Mouse (Mus musculus) right cerebral cortex, postnatal 14 days (tissue): ENCODE measurements around the gene Rad51b.

Source experiments
- DNase-seq: peaks from one replicate; pipeline ENCODE4 v3.0.0; 2022

Rad51b gene

DNA sequence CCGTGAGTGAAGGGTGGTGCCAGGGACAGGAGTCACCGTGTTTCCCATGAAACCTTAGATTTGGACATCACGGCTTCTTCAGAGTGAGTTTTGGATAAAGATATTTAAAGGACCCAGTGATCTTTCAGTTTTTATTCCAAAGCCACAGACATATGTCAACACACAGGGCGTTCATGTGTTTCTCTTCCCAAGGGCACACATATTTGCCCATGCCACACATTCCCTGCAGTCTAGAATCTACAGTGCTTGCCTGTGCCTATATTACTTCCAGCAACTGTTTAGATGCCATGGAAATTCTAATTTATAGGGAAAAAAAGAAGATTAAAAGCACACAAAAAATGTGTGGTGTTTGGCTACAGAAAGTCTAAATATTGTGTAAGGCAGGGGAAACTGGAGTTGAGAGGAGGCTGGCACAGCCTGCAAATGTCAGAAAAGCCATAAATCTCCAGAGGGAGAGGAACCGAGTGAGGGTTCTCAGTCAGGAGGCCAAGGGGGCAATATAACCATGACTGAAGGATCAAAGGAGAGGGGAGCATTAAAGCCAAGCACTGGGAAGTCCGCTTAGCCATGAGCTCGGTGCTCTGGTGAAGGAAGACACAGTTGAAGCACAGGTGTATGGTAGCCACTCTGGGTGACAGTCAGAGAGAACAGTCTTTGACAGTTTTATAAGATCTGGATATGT is 367.0 kb downstream of the Rad51b start:
- no peak for DNase-seq

DNA sequence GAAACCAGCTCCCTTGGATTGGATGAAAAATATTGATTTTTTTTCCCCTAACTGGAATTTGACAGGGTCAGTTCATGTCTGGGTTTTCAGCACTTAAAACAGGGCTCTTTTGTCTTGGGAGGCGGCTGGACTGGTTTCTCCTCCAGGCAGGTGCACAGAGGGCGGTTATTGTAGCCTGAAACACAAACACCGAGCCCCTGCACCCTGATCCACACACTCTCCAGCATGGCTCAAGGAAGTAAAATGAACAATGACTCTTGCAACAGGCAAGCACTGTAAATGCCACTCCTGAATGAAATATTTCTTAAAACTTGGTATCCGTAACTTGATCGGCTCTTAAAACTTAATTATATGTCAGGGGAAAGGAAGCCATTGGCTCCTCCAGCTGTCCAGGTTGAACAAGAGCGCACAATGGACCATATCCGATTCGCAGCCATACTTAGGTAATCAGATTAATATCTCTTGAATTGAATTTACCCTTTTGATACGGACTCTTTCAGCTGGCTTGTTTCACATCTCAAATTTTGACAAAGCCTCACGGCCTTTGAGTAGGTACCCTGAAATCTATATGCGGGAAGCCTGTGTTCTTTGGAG is 377.9 kb downstream of the Rad51b start:
- no peak for DNase-seq

DNA sequence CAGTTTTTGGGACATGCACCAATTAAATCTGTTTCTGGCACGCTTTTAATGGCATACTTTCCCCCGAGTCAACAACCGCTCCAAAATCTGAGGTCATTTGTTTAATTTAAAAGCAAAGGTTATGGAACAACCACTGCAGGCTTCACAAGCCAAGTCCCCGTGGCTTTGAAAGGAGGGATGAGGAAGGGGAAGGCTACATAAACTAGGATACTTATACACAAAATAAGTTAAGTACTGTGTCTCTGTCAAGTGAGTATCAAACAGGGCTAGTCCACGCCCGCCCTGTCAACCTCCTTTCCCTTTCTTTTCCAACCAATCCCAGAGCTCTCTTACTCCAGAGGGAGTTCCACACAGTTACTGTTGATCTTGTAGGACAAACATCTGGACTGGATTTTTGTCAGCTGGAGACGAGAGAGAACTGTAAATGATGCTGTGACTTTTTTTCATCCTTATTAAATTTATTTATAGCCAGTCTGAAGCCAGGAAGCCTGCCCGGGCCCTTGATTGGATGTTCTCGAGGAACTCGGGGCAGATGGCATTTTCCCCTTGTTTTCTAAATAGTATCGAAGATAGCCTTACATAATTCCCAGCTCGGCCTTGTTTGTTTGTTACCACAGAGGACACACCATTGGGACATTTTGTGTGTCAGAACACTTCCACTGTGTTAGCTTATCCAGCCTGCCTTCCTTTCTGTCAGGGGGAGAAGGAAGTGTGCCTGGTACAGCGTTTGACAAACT is 378.5 kb downstream of the Rad51b start:
- DNase-seq: no peak

DNA sequence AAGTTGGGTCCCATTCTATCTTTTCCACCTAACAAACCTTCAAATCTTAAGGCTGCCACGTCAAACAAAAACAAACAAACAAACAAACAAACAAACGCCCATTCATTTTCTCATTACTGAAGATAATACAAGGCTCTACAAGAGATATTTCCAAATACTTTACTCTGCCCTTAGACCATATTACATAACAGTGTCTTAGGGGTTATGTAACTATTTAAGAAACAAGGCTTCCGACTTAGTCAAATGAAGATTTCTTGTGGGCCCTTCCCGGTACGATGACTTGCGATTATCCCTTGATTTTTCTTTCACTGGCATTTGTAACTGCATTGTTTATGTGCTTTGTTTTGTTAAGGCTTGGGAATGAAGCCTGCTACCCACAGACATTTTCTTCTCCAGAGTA is 379.2 kb downstream of the Rad51b start:
- DNase-seq: no peak

DNA sequence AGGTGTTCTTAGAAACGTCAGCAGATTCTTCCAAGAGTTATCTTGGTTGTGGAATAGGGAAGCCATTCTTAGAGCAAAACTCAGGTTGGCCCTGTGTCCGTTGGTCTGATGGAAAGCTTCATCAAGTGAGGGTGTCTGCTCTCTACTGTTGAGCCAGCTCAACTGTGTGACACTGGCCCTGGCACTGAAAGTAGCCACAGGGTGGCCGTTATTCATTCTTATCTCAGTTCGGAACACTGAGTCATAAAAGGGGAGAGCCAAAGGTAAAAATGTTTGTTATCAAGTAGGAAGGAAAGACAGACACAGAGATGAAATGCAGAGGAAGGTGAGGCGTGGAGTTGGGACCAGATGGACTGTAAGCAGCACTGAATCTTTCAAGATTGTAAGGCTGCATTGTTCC is 379.8 kb downstream of the Rad51b start:
- no peak for DNase-seq

DNA sequence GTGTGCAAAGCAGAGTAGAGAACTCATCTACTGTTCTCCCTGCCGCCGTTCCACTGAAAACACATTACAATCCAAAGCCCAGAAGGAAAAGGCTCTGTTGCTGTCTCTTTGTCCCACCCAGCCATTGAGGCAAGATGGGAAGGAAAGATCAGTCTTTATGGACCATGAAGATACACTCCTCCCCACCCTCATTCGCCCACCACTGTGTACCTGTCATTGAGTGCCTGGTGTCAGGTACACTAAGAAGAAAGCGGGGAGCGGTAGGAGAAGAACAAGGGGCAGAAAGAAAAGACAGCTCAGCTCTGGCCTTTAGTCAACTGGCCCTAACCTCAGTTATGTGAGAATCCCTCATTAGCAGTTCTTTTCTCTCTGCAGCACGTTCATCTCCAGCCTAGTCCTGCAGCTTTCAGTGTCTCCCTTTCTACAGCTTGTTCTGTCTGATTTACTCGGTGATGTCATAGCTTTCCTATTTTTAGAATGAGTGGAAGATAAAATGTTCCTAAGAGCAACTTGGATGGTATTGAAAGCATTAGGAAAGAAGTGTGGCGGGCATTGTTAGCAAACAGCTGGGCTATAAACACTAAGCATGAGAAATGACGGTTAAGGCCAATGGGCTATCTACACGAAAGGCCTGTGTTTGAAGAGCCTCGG is 382.3 kb downstream of the Rad51b start:
- no peak for DNase-seq

DNA sequence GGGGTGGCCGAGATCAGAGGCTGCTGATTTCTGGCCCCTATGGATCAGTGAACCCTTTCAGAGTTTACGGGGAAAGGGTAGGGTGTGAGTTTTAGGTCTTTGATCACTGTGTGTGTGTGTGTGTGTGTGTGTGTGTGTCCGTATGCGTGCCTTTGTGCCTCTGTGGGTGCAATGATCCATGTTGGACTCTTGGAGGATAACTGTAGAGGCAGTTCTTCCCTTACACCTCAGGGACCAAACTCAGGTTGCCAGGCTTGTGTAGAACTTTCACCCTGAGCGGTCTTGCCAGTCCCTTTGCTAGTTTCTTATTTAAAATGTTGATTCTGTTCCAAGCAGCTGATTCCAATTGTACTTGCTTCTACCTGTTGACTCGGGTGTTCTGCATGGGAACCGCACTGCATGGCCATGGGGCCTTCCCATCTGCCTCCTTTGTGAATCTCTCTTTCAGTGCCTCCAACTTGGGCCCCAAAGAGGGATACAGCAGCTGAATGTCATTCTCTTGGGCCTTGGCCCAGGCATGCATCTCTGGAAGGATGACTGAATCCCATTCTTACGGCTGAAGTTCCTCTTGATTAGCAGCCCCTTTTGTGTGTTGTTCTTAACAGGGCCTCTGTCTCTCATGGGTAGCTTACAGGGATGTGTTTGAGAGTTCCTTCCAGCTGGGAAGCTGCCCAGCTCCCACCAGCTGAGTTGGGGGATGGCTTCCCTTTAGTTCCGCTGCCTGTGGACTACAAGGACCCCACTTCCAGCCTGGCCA is 383.0 kb downstream of the Rad51b start:
- DNase-seq: peak; percentile 21

DNA sequence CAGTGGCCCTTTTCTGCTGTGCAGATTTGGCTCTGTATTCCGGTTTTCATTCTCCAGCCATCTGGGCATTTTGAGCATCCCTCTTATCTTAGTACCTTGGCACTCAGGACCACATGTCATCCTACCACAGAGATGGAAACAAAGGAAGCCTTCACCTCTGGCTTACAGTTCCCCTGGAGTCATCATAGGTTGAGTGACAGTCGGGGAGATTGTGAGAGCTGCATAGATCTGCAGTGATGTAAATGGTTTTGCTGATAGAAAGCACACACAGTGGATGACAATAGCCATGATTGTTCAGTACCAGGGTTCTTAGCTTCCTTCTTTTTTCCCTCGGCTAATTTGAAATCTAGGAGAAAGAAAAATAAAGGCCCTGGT is 383.6 kb downstream of the Rad51b start:
- DNase-seq: no peak

DNA sequence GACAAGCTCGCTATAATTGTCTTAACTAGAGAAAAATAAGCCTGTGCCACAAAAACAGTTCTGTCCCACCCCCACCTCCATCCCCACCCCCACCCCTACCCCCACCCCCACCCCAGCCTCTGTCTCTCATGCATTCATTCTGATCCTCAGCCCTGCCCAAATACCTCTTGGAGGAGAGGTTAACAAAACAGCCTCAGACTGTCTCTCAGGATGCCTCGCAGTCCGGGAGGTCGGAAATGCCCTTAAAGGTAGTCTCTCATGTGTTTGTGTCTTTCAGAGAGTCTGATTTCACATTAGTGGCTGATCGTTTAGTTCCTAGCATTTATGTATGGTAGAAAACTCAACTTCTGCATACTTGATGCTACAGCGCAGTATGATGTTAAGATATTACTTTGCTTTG is 384.5 kb downstream of the Rad51b start:
- DNase-seq: no peak

DNA sequence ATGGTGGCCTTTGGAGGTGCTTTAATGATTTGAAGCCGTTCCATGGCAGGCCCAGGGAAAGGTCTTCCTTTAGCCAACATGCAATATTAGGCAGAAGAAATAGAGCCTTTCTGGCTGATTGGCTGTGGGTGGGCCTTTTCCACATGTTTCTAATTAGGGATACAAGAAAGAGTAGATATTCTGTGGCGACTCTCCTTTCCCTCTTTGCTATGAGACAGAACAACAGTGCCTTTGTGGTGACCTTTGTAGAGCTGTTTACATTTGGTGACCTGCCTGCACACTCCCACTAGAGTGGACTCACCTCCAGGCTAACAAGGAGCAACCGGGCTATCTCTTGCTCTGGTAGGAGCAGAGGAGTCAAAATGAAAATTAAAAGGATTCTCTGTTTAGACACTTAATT is 386.3 kb downstream of the Rad51b start:
- no peak for DNase-seq

DNA sequence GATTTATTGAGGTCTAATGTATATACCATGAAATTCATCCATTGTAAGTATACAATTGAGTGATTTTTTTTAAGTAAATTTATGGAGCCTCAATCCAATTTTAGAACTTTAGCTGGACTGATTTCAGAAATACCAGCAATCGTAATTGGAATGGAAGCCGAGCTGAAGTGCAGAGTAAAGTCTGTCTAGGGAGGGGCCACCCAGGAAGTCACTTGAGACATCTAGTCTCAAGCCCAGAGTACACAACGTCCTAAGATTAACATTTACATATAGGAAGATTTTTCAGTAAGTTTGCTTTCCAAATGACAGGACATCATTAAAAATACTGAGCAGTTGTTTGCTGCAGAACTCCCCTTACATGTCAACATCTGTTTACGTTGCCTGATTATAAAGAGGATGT is 386.7 kb downstream of the Rad51b start:
- no peak for DNase-seq

DNA sequence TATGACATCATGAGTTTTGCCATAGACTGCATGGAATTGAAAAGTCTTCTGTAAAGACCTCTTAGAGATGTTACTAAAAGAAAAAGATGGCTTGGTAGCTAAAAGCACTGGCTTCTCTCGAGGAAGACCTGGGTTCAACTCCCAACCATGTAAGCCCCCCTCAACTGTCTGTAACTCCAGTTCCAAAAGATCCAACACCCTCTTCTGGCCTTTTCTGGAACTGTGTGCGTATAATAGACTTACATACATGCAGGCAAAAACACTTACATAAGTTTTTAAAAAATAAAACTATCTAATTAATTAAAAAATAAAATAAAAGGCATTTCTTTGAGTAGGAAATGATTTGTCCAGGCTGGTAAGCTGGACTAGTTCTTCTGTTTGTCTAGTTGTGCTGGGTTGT is 387.3 kb downstream of the Rad51b start:
- no peak for DNase-seq

DNA sequence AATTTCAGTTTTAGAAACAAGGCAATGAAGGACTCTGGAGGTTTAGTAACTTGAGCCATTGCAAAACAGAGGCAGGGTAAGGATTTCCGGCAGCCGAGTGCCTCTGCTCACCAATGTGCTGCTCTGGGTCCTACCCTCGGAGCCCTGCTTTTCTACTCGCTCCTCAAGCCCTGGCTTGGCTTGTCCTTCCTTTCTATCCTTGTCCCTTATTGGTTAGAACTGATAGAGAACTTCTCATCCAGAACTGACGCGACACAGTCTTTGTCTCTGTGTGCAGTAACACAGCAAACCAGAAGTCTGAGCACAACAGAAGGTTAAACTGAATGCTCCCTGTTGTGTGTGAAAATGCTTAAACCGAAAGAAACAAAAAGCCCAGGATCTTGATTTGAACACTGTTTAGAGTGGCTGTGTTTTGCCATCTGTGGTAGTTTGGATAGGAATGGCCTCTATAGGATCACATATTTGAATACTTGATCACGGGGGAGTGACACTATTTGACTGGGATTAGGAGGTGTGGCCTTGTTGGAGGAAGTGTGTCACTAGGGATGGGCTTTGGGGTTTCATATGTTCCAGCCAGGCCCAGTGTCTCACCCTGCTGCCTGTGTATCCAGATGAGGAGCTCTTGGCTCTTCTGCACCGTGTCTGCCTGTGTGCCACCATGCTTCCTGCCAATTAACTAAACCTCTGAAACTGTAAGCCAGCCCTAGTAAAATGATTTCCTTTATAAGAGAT is 389.7 kb downstream of the Rad51b start:
- DNase-seq: no peak

DNA sequence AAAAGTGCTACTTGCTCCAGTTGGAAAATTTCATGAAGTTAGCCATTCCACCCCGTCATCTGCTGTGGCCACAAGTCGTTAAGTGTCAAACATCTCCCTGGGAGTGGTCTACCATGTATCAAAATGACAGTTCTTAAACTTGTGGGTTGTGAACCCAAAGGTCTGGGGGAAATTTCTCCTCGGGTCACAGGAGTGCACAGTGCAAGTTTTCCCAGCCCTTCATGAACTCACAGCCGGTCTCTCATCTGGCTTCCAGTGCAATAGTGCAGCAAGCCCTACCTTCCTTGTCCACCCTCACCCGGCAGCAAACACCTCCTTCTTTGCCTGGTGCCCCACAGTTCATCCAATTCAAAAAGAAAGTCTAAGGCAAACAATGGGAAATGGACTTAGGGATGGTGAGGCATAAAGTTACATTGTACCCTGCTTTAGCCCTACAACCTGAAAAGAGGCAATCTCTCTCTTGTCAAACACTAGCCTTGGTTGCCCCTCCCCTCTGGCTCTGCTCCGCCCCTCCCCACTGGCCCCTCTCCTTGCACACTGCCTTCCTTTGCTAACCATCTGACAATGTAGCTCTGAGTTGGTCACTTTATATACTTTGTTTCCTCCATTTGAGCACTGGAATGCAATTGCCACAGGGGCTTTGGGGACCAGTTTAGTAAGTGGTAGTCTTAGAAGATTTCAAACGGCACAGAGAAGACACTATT is 390.8 kb downstream of the Rad51b start:
- DNase-seq: no peak

DNA sequence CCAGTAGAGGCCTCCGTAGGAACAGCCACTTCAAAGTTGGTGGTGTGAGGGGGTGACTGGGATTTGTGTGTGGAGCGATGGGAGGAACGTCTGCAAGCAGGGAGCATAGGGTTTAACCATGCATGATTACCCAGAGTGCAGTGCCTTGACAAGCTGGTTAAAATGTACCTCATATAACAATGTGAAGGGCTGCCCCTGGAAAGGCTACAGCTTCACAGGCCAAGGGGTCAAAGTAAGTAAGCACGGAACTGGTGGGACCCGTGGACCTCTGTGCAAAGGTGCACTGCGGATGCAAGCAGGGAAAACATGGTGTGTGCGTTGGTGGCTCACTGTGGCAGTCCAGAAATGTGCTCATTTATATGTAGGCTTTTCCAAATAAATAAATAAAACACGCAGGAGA is 392.2 kb downstream of the Rad51b start:
- DNase-seq: no peak

DNA sequence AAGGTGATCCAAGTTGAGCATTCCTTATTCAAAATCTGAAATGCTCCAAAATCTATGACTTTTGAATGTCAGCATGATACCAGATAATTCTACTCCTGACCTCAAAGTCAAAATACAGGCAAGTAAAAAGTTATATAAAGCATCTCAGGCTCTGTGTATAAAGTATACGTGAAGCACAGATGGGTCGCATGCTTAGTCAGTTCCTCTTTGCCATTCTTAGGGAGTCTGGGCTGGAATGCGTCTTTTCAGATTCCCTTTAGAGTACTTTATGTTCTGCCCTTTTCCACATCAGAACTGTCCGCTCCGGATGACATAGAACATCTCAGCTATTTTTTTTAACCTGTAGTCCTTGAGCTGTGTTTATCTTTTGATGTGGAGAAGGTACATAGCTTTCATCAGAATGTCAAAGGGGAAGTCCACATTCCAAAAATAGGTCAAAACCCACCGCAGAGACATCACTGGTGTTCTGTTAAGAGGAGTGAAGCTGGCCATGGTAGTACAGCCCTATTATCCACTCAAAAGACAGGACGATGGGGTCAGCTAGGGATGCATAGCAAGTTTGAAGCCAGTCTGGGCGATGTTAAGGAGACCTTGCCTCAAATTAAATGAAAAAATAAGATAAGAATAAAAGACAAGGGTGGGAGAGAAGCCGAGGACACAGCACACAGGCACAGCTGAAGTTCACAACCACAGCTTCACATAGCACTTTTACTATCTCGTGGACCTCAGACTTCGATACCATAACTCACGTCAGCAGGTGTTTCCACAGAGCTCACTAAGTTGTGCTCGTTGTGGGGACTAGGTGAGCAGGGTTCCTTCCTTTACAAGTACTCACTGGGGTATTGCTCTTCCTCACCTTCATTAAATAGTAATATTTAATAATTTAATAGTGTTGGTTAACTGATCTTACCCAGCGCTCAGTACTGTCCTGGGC is 395.1 kb downstream of the Rad51b start:
- no peak for DNase-seq

DNA sequence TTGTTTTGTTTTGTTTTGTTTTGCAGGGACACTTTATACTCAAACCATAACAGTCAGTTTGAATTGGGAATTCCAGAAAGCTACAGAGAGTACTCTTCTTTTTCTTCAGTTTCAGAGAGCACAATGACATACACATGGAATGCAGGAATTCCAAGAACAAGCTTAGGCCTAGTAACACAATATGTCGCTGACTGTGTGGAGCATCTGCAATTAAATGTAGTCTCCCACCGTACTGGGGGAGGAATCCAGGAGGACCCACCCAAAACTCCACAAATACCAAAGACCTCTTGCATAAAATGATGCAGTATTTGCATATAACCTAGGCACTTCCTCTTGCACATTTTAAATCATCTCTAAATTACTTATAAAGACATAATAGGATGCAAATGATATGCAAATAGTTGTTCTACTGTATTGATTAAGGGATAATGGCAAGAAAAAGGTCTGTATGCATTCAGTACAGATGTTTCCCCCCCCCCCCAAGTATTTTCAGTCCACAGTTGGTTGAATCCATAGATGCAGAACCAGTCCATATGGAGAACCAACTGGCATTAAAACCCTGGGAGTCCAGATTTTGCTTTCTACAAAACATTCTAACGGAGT is 398.9 kb downstream of the Rad51b start:
- DNase-seq: no peak

DNA sequence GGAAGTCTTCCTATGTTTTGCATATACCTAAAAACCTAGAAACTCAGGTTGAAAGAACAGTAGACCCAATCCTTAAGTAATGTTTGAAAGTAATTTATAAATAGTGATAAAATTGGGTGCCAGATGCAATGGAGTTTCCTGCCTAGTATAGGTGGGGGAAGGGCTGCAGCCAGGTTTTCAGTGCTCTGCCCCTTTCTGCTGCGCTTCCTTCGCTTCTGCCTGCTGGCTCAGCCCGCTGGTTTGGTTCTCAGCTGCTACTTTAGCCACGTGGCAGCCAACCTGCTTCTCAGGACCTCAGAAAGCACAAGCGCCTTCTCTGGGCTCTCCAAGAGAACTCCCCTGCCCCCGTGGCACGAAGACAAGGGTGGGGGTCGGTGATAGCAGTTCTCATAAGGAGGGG is 406.5 kb downstream of the Rad51b start:
- no peak for DNase-seq

DNA sequence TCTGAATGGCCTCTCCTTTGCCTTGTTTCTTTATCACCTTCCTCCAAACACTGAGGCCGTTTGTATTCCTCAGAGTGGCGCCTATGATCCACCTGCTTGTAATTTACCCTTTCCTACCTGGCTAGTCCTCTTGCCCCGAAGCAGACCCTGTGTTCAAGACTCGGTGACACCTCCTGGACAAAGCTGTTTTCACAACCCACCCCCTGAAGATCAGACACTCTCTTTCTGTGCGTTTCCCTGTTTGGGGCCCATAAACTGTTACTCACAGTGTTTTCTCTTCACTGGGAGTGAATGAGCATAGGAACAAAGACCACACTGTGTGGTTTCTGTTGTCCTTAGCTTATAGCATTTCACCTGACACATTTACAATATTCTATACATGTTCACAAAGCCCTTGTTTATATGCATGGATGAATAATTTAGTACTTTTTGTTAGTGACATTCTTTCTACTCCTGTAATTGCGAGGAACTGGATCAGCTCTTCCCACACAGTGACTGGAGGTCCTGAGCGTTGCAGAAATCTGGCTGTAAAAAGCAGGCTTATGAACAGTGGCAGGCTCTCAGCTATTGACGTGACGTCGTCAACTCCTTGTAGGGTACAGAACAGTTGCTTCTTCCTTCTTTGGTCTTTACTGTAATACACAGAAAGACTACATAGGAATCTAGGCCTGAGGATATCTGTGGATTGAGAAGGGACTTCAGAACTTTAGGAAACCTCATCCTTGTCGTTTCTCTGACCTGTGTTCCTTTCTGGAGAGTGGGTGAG is 408.6 kb downstream of the Rad51b start:
- DNase-seq: no peak
